Mouse (Mus musculus) liver, embryonic 13.5 days (tissue): ENCODE measurements around the gene Slc38a3. TPM values are rescaled to one million over a fixed set of nuclear protein-coding genes. Genes with fewer than 3 reads are reported as not detected.

Experiments used
- ATAC-seq: fragments of 200-750 bp; cut with Nextera tagmentation; 2 replicates; pipeline ENCODE4 v1.8.0; 2017; ENCODE audit warnings: low read depth, mild to moderate bottlenecking, moderate number of reproducible peaks, moderate library complexity
- DNase-seq: peaks from one replicate; pipeline ENCODE4 v3.0.0; 2022
- H3K27ac ChIP-seq: fragments of 300-500 bp; sonication (generic); 2 replicates; pipeline ENCODE4 v1.5.1; 2015; ENCODE audit warnings: moderate library complexity, mild to moderate bottlenecking, inconsistent platforms
- H3K27me3 ChIP-seq: fragments of 300-500 bp; sonication (generic); 2 replicates; pipeline ENCODE4 v1.6.1; 2015; ENCODE audit warnings: mild to moderate bottlenecking, inconsistent platforms
- H3K36me3 ChIP-seq: fragments of 300-500 bp; sonication (generic); 2 replicates; pipeline ENCODE4 v1.6.1; 2015; ENCODE audit warnings: mild to moderate bottlenecking, inconsistent platforms
- H3K4me1 ChIP-seq: fragments of 300-500 bp; sonication (generic); replicated peaks from 2 replicates; pipeline ENCODE4 v1.6.1; 2015; ENCODE audit warnings: inconsistent platforms
- H3K4me2 ChIP-seq: fragments of 300-500 bp; sonication (generic); 2 replicates; pipeline ENCODE4 v1.6.1; 2015; ENCODE audit warnings: inconsistent platforms, mild to moderate bottlenecking, moderate library complexity
- H3K4me3 ChIP-seq: fragments of 300-500 bp; sonication (generic); replicated peaks from 2 replicates; pipeline ENCODE4 v1.5.1; 2015; ENCODE audit warnings: mild to moderate bottlenecking, inconsistent platforms
- H3K9ac ChIP-seq: fragments of 300-500 bp; sonication (generic); 2 replicates; pipeline ENCODE4 v1.6.1; 2015; ENCODE audit warnings: mild to moderate bottlenecking, inconsistent platforms
- H3K9me3 ChIP-seq: fragments of 300-500 bp; sonication (generic); replicated peaks from 2 replicates; pipeline ENCODE4 v1.6.1; 2016; ENCODE audit warnings: inconsistent platforms
- WGBS: fragments of 180-500 bp; shearing (Covaris S2); methylation state at CpG from one replicate; pipeline ENCODE4 v1.1.7; 2015; ENCODE audit not compliant: insufficient replicate concordance; 5-methylcytosine and 5-hydroxymethylcytosine counted together
- polyA plus RNA-seq: library from polyadenylated mRNA; unstranded; fragments of >200 nt; fragmentation: Nextera tagmentation; extraction: Ambion mirVana; gene quantifications from 2 replicates; pipeline ENCODE4 v1.2.1, GENCODE M21; 2015

Slc38a3 gene
- 5.4 and 5.9 TPM in 2 replicates for polyA plus RNA-seq

GRCm38 (mm10) chr9:107669480-107669945 lies at the start of gene Slc38a3:
Gene Slc38a3 (minus strand): TSS chr9:107669530.
- no peak within 1 kb of the TSS for H3K4me2 ChIP-seq
- H3K9ac ChIP-seq, result no peak within 1 kb of the TSS
- H3K9me3 ChIP-seq, result no peaks in the 10 kb centered on the region
- 69% methylated on average over 9 of the region's 9 CpGs for WGBS
- H3K4me1 ChIP-seq, result peaks cover 23% of the 10 kb centered on the region
- no peak within 1 kb of the TSS for H3K27ac ChIP-seq
- no peak for ATAC-seq
- no peak for DNase-seq
- no peaks in the 10 kb centered on the region for H3K36me3 ChIP-seq
- peaks cover 74% of the 10 kb centered on the region for H3K27me3 ChIP-seq
- no peak within 1 kb of the TSS for H3K4me3 ChIP-seq

- DNase-seq (no peak), ATAC-seq (no peak)
- WGBS, result 67% methylated on average over 6 of the region's 6 CpGs
- Histone ChIP-seq H3K9ac (no peak overlapping the region), H3K4me2 (no peak overlapping the region), H3K27ac (no peak overlapping the region), H3K9me3 (no peaks in the 10 kb centered on the region), H3K4me1 (peaks cover 12% of the 10 kb centered on the region; the same call in 1 of the 2 replicates), H3K36me3 (no peaks in the 10 kb centered on the region), H3K4me3 (no peak overlapping the region), H3K27me3 (peaks cover 55% of the 10 kb centered on the region)
Measured at GRCm38 (mm10) chr9:107716951-107717350, 47.6 kb upstream of the Slc38a3 start.

GRCm38 (mm10) chr9:107715632-107716031 lies 46.3 kb upstream of the Slc38a3 start:
- Histone ChIP-seq H3K4me2 (no peak overlapping the region), H3K9me3 (no peaks in the 10 kb centered on the region), H3K36me3 (no peaks in the 10 kb centered on the region), H3K27me3 (peaks cover 67% of the 10 kb centered on the region), H3K27ac (no peak overlapping the region), H3K4me3 (no peak overlapping the region), H3K9ac (no peak overlapping the region), H3K4me1 (peaks cover 12% of the 10 kb centered on the region; the same call in 1 of the 2 replicates)
- no peak for ATAC-seq
- 63% methylated on average over 2 of the region's 2 CpGs for WGBS
- no peak for DNase-seq

GRCm38 (mm10) chr9:107714221-107714952 lies 45.1 kb upstream of the Slc38a3 start:
- peaks cover 22% of the 10 kb centered on the region for H3K4me1 ChIP-seq

GRCm38 (mm10) chr9:107709697-107710483 lies 40.6 kb upstream of the Slc38a3 start, which contains the start of gene Sema3f:
Gene Sema3f (minus strand): TSS chr9:107710475.
- Histone ChIP-seq H3K4me1 (peaks cover 44% of the 10 kb centered on the region), H3K36me3 (no peaks in the 10 kb centered on the region), H3K4me3 (peak within 1 kb of the TSS; percentile 63), H3K9me3 (no peaks in the 10 kb centered on the region), H3K4me2 (peak within 1 kb of the TSS; percentile 87), H3K27me3 (peaks cover 96% of the 10 kb centered on the region), H3K27ac (no peak within 1 kb of the TSS), H3K9ac (peak within 1 kb of the TSS; percentile 61)
- peak; percentile 64 for DNase-seq
- peak; percentile 86 for ATAC-seq
- 2% methylated on average over 84 of the region's 86 CpGs for WGBS

More at GRCm38 (mm10) chr9:107714221-107714952, 45.1 kb upstream of the Slc38a3 start:
- H3K27ac ChIP-seq, result no peak overlapping the region
- DNase-seq (no peak), ATAC-seq (no peak)
- H3K4me2 ChIP-seq, result no peak overlapping the region
- 35% methylated on average over 12 of the region's 12 CpGs for WGBS
- no peak overlapping the region for H3K4me3 ChIP-seq
- H3K36me3 ChIP-seq, result no peaks in the 10 kb centered on the region
- no peak overlapping the region for H3K9ac ChIP-seq
- no peaks in the 10 kb centered on the region for H3K9me3 ChIP-seq
- peaks cover 78% of the 10 kb centered on the region for H3K27me3 ChIP-seq

- DNase-seq, result no peak
- WGBS, result 1% methylated on average over 45 of the region's 55 CpGs
- Histone ChIP-seq H3K27ac (no peak overlapping the region), H3K4me1 (peaks cover 38% of the 10 kb centered on the region), H3K4me2 (peak overlapping the region; percentile 87), H3K4me3 (peak overlapping the region; percentile 63), H3K36me3 (no peaks in the 10 kb centered on the region), H3K9ac (peak overlapping the region; percentile 61), H3K27me3 (peaks cover 96% of the 10 kb centered on the region), H3K9me3 (no peaks in the 10 kb centered on the region)
- ATAC-seq, result no peak
Measured at GRCm38 (mm10) chr9:107709096-107709696, 39.9 kb upstream of the Slc38a3 start.

- Histone ChIP-seq H3K4me3 (peak overlapping the region; percentile 63), H3K4me2 (peak overlapping the region; percentile 87), H3K36me3 (no peaks in the 10 kb centered on the region), H3K4me1 (peaks cover 33% of the 10 kb centered on the region), H3K27me3 (peaks cover 95% of the 10 kb centered on the region), H3K9me3 (no peaks in the 10 kb centered on the region), H3K27ac (no peak overlapping the region), H3K9ac (peak overlapping the region; percentile 61)
- 7% methylated on average over 21 of the region's 21 CpGs for WGBS
- ATAC-seq, result no peak
- no peak for DNase-seq
Measured at GRCm38 (mm10) chr9:107708439-107709095, 39.2 kb upstream of the Slc38a3 start.

GRCm38 (mm10) chr9:107707701-107708438 lies 38.5 kb upstream of the Slc38a3 start:
- peaks cover 32% of the 10 kb centered on the region for H3K4me1 ChIP-seq
- H3K27ac ChIP-seq, result no peak overlapping the region; the same call in 1 of the 2 replicates
- peak overlapping the region; percentile 87 for H3K4me2 ChIP-seq
- no peak for DNase-seq
- no peaks in the 10 kb centered on the region for H3K36me3 ChIP-seq
- no peak for ATAC-seq
- peaks cover 90% of the 10 kb centered on the region for H3K27me3 ChIP-seq
- no peaks in the 10 kb centered on the region for H3K9me3 ChIP-seq
- peak overlapping the region; percentile 63 for H3K4me3 ChIP-seq
- H3K9ac ChIP-seq, result no peak overlapping the region; the same call in 1 of the 2 replicates
- 5% methylated on average over 17 of the region's 17 CpGs for WGBS

- Histone ChIP-seq H3K9me3 (no peaks in the 10 kb centered on the region), H3K4me3 (0 out of 2 replicates have a peak overlapping the region, but pooled peaks have one; percentile 12), H3K27ac (no peak overlapping the region), H3K4me1 (peaks cover 32% of the 10 kb centered on the region), H3K36me3 (no peaks in the 10 kb centered on the region), H3K27me3 (peaks cover 89% of the 10 kb centered on the region), H3K9ac (no peak overlapping the region), H3K4me2 (peak overlapping the region; percentile 87)
- DNase-seq (no peak), ATAC-seq (no peak)
- 5% methylated on average over 14 of the region's 14 CpGs for WGBS
Measured at GRCm38 (mm10) chr9:107706781-107707211, 37.5 kb upstream of the Slc38a3 start.
